Mouse (Mus musculus) intestine, embryonic 16.5 days (tissue): ENCODE results near the gene Rarg. TPM values are rescaled to one million over a fixed set of nuclear protein-coding genes. Genes with fewer than 3 reads are reported as not detected.
A peak's percentile ranks its signal among the peaks of the same experiment; 100 is the strongest.

Experiments
- ATAC-seq: fragments of 200-750 bp; cut with Nextera tagmentation; 2 replicates; pipeline ENCODE4 v1.8.0; 2017; ENCODE audit warnings: moderate TSS enrichment, moderate library complexity
- H3K27ac ChIP-seq: fragments of 300-500 bp; sonication (generic); 2 replicates; pipeline ENCODE4 v1.5.1; 2014; ENCODE audit warnings: mild to moderate bottlenecking, low read length
- H3K27me3 ChIP-seq: fragments of 300-500 bp; sonication (generic); replicated peaks from 2 replicates; pipeline ENCODE4 v1.6.1; 2014; ENCODE audit warnings: low read length, control low read depth, mixed read lengths; ENCODE audit not compliant: control insufficient read depth, insufficient read depth
- H3K36me3 ChIP-seq: fragments of 300-500 bp; sonication (generic); 2 replicates; pipeline ENCODE4 v1.6.1; 2014; ENCODE audit warnings: low read length, control low read depth; ENCODE audit not compliant: control insufficient read depth, insufficient read depth
- H3K4me1 ChIP-seq: fragments of 300-500 bp; sonication (generic); 2 replicates; pipeline ENCODE4 v1.6.1; 2014; ENCODE audit warnings: low read length, control low read depth, mixed read lengths; ENCODE audit not compliant: control insufficient read depth, insufficient read depth
- H3K4me2 ChIP-seq: fragments of 300-500 bp; sonication (generic); 2 replicates; pipeline ENCODE4 v1.6.1; 2014; ENCODE audit warnings: low read depth, low read length, control low read depth
- H3K4me3 ChIP-seq: fragments of 300-500 bp; sonication (generic); 2 replicates; pipeline ENCODE4 v1.5.1; 2014; ENCODE audit warnings: mild to moderate bottlenecking, low read length
- H3K9ac ChIP-seq: fragments of 300-500 bp; sonication (generic); 2 replicates; pipeline ENCODE4 v1.6.1; 2014; ENCODE audit warnings: low read depth, low read length
- H3K9me3 ChIP-seq: fragments of 300-500 bp; sonication (generic); 2 replicates; pipeline ENCODE4 v1.6.1; 2016; ENCODE audit warnings: low read length, control low read depth; ENCODE audit not compliant: control insufficient read depth
- WGBS: fragments of 180-500 bp; shearing (Covaris S2); extraction: QIAGEN DNeasy Blood & Tissue Kit; methylation state at CpG from one replicate; pipeline ENCODE4 v1.1.7; 2014; 5-methylcytosine and 5-hydroxymethylcytosine counted together
- polyA plus RNA-seq: library from polyadenylated mRNA; unstranded; fragments of >200 nt; fragmentation: Nextera tagmentation; extraction: Ambion mirVana; gene quantifications from 2 replicates; pipeline ENCODE4 v1.2.1, GENCODE M21; 2015

Rarg gene
- polyA plus RNA-seq, 1 experiment from 2014 or later, result 14.7 TPM

DNA sequence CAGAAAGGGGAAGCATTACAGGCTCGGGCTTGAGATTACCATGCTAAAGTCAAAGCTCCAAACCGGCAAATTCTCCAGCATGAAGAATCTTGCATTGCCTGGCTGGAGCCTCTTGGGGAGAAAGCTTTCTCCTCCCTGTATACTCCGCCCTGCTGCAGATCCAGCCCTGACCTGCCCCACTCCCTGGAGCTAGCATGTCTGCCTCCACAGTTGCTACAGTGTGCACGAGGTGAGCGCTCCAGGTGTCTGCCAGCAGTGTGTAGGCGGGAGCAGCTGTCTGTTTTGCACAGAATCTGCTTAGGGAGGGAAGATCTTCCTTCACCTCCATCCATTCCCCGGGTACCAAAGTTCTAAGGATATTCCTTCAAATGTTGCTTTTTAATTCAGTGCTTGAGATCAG is 5.3 kb upstream of the Rarg start:
- no peaks in the 10 kb centered on the region for H3K36me3 ChIP-seq
- H3K27ac ChIP-seq, result no peak overlapping the region
- no peak for ATAC-seq
- H3K9ac ChIP-seq, result no peak overlapping the region
- no peak overlapping the region for H3K4me2 ChIP-seq
- peaks cover 12% of the 10 kb centered on the region for H3K4me1 ChIP-seq
- no peak overlapping the region for H3K4me3 ChIP-seq
- WGBS, result 45% methylated on average over 7 of the region's 7 CpGs
- H3K9me3 ChIP-seq, result no peaks in the 10 kb centered on the region
- H3K27me3 ChIP-seq, result no peaks in the 10 kb centered on the region; the same call in 1 of the 2 replicates

DNA sequence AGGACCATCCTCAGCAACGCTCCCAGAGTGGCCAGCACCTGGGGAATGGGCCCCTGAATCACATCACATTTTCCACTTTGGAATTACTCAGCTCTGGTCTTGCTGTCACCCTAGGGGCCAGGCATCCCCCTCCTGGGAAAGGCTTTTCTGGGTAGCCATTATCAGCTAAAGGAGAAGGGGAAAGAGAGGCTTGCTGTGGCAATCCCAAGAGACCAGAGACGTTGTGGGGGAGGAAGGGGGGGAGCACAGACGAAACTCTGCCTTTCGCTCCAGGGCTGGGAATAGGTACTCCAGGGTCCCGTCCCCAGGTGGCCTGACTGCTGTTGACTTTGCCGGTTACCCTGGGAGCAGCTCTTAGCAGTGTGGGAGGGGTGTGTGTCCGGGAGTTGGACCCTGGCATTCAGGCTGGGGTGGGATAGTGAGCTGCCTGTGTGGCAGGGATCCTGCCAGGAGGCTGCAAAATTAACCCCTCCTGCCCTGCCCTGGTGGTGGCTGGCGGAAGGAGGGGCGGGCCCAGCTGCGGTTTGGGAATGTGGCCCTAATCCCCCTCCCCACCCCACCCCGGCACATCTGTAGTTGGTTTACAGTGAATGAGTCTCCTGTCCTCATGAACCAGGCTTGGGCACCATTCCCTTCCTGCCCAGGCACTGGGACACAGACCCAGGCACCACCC is 1.4 kb upstream of the Rarg start:
- Histone ChIP-seq H3K4me2 (no peak overlapping the region), H3K27me3 (no peaks in the 10 kb centered on the region; the same call in 1 of the 2 replicates), H3K9ac (no peak overlapping the region), H3K27ac (no peak overlapping the region), H3K4me1 (peaks cover 23% of the 10 kb centered on the region), H3K36me3 (no peaks in the 10 kb centered on the region), H3K9me3 (no peaks in the 10 kb centered on the region), H3K4me3 (no peak overlapping the region)
- WGBS, result 31% methylated on average over 11 of the region's 11 CpGs
- ATAC-seq, result no peak

DNA sequence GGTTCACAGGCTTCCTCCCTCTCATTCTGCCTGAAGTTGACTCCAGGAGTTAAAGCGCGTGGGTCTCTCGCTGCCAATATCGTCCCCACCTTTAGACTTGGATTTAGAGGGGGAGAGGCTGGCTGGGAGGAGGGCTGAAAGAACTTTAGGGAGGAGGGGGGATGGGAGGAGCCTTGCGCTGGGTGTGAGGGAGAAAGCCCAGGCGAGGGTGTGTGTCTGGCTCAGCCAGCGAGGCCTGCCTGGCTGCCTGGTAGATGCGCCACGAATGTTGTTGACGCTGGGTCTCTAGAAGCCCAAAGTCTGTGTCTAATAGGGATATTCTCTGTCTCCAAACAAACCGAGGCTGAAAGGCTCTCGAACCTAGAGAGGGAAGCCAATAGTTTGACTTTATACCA is 756 bp upstream of the Rarg start:
- peak overlapping the region; percentile 13; the same call in 1 of the 2 replicates for H3K27ac ChIP-seq
- H3K9ac ChIP-seq, result 0 out of 2 replicates have a peak overlapping the region, but pooled peaks have one; percentile 76
- peaks cover 23% of the 10 kb centered on the region for H3K4me1 ChIP-seq

DNA sequence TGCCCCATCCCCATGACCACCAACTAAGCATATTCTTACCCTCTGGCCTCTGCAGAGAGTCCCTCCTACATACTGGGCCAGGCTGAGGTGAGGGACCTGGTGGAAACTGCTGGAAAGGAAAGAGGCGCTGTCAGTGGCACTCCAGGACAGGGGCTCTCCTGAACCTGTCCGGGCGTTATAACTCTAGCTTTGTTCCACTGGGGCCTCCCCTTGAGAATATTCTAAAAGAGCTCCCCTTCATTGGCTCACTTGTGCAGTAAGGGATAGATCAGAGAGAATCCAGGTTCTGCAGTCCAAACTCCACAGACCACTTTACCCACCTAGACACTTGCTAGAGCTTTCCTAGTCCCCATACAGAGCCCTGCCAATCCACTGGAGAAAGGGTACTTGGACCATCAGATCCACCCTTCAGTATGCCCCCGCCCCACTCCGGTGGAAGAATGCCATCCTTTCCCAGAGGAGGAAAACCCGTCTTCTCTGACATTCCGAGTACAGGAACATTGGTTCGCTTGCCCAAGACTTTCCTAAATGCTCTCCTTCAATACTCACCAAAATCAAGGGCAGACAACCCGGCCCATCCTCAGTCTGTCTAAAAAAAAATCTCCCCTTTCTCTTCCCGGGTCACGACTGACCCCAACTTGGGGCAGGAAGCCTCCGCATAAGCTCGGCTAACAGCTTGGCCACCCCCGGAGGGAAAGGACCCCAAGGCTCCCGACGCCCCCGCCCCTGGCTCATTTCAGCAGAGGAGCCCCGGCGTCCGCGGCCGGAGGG is 701 bp downstream of the Rarg start:
- Histone ChIP-seq H3K4me2 (peak overlapping the region; percentile 98), H3K9me3 (no peaks in the 10 kb centered on the region), H3K27me3 (no peaks in the 10 kb centered on the region), H3K9ac (peak overlapping the region; percentile 76), H3K4me3 (peak overlapping the region; percentile 65), H3K36me3 (no peaks in the 10 kb centered on the region), H3K27ac (peak overlapping the region; percentile 19; the same call in 1 of the 2 replicates), H3K4me1 (peaks cover 23% of the 10 kb centered on the region)
- no peak; the same call in 1 of the 2 replicates for ATAC-seq
- 15% methylated on average over 22 of the region's 22 CpGs for WGBS

More for the DNA sequence above, 756 bp upstream of the Rarg start:
- no peaks in the 10 kb centered on the region for H3K9me3 ChIP-seq
- H3K27me3 ChIP-seq, result no peaks in the 10 kb centered on the region; the same call in 1 of the 2 replicates
- H3K4me2 ChIP-seq, result peak overlapping the region; percentile 98
- WGBS, result 15% methylated on average over 12 of the region's 12 CpGs
- H3K4me3 ChIP-seq, result peak overlapping the region; percentile 65
- 0 out of 2 replicates have a peak, but pooled peaks have one; percentile 42 for ATAC-seq
- H3K36me3 ChIP-seq, result no peaks in the 10 kb centered on the region

DNA sequence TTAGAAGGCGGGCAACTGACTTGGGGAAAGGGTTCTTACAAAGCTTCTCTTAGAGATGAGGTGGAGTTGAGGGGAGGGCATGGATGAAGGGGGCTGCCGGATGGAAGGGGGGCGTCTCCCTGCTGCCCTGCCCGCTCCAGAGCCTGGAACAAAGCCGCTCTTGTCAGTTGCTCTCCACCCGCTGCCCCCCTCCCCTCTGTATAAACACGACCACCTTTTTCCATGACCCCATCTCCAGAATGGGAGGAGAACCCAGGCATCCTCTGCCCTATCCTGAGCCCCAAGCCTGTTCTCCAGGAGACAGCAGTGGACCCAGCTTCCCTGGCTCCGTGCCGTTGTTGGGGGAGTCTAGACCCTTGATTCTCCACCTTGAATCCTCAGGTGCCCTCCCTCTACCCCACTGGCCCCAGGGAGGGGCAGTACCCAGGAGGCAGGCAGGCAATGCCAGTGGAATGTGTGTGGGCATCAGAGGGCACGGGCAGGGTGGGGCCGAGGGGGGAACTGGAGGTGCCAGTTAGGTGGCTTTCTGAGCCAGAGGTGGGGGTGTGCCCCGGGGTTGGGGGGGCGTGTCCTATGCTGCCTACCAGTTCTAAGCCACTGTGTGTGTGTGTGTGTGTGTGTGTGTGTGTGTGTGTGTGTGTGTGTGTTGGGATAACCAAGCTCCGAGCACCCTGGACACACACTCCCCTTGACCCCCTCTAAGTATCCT is 1.6 kb downstream of the Rarg start:
- no peaks in the 10 kb centered on the region for H3K27me3 ChIP-seq
- H3K36me3 ChIP-seq, result no peaks in the 10 kb centered on the region
- WGBS, result 45% methylated on average over 14 of the region's 14 CpGs
- no peak overlapping the region for H3K4me2 ChIP-seq
- no peak overlapping the region for H3K9ac ChIP-seq
- peaks cover 23% of the 10 kb centered on the region for H3K4me1 ChIP-seq
- H3K4me3 ChIP-seq, result no peak overlapping the region
- ATAC-seq, result no peak
- H3K27ac ChIP-seq, result no peak overlapping the region
- H3K9me3 ChIP-seq, result no peaks in the 10 kb centered on the region

DNA sequence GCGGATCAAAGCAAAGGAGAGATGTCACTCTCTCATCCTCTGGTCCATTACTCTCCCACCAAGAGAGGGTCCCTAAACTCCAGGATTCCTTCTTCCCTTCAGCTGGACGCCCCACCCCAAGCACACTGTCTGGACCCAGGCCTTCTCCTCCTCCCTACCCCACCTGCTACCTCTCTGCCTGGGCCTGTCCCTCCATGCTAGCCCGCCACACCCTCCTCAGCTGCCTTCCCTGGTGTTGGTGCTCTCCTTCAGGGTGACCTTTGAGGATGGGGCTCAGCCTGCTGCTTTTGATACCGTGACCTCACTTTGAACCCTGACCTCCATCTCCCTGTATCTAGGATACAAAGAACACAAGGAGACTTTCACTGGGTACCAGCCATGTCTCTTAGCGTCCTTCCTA is 6.8 kb downstream of the Rarg start:
- no peaks in the 10 kb centered on the region for H3K27me3 ChIP-seq
- no peak overlapping the region for H3K4me3 ChIP-seq
- H3K36me3 ChIP-seq, result no peaks in the 10 kb centered on the region
- no peak overlapping the region for H3K9ac ChIP-seq
- no peak overlapping the region for H3K4me2 ChIP-seq
- H3K4me1 ChIP-seq, result peaks cover 25% of the 10 kb centered on the region
- H3K9me3 ChIP-seq, result no peaks in the 10 kb centered on the region
- H3K27ac ChIP-seq, result no peak overlapping the region
- 68% methylated on average over 5 of the region's 5 CpGs for WGBS
- ATAC-seq, result no peak

DNA sequence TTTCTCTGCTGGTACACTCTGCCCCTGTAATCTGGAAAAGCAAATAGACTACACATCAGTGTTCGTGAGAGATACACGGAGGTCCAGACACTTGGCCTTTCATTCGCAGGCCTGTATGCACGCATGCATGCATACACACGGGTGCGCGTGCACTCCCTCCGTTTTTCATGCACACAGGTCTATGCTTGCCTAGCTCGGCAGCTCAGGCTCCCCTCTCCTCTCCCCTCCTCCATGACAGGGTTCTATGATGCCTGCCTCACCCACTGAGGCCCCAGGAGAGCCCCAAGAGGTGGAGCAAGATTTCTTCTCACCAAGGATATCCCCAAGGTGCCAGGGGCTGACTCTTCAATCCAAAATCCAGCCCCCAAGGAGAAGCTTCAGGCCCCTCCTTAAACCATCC is 7.3 kb downstream of the Rarg start:
- WGBS, result 49% methylated on average over 9 of the region's 9 CpGs

DNA sequence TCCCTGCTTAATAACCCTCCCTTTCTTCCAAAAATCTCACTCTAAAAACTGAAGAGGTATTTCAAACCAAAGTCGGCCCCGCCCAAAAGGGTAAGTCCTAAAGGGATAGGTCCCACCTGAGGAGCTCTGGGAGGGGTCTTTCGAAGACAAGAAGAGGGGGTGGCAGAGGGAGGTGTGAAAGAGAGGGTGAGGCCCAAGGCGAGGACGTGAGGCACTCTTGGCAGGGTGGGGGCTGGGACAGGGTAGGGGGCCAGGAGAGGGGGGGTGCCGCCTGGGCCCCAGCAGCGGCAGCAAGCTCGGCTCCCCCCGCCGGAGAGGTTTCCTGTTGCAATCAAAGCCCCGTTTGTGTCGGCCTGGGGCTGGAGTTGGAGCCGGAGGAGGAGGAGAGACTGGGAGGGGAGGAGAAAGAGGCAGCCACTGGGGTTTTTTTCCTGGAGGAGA is 8.0 kb downstream of the Rarg start:
- no peaks in the 10 kb centered on the region for H3K36me3 ChIP-seq
- peaks cover 33% of the 10 kb centered on the region for H3K4me1 ChIP-seq
- ATAC-seq, result no peak
- peak overlapping the region; percentile 8 for H3K4me3 ChIP-seq
- 6% methylated on average over 13 of the region's 13 CpGs for WGBS
- H3K9me3 ChIP-seq, result no peaks in the 10 kb centered on the region
- peak overlapping the region; percentile 45 for H3K4me2 ChIP-seq
- H3K9ac ChIP-seq, result peak overlapping the region; percentile 38; the same call in 1 of the 2 replicates
- H3K27ac ChIP-seq, result peak overlapping the region; percentile 68
- H3K27me3 ChIP-seq, result no peaks in the 10 kb centered on the region

More for the DNA sequence above, 7.3 kb downstream of the Rarg start:
- Histone ChIP-seq H3K4me2 (0 out of 2 replicates have a peak overlapping the region, but pooled peaks have one; percentile 45), H3K4me1 (peaks cover 30% of the 10 kb centered on the region), H3K4me3 (no peak overlapping the region), H3K9ac (0 out of 2 replicates have a peak overlapping the region, but pooled peaks have one; percentile 38), H3K27ac (peak overlapping the region; percentile 68), H3K9me3 (no peaks in the 10 kb centered on the region), H3K27me3 (no peaks in the 10 kb centered on the region), H3K36me3 (no peaks in the 10 kb centered on the region)
- ATAC-seq, result no peak

DNA sequence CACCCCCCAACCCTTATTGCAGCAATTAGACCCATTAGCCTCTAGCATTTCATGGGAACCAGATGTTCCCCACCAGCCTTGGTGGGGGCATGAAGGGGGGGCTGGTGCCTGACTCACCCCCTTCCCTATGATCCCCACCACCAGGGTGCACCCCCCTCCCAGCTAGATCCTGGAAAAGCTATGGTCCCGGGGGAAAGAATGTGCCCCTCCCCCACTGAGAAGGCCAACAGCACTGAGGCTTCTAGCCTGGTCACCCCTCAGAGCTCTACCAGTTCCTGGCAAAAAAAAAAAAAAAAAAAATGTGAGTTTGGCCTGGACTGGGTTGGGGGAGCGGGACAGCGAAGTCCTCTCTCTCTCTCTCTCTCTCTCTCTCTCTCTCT is 8.5 kb downstream of the Rarg start:
- WGBS, result 24% methylated on average over 3 of the region's 3 CpGs
- H3K9me3 ChIP-seq, result no peaks in the 10 kb centered on the region
- no peaks in the 10 kb centered on the region for H3K27me3 ChIP-seq
- no peak overlapping the region for H3K9ac ChIP-seq
- no peak for ATAC-seq
- peak overlapping the region; percentile 68 for H3K27ac ChIP-seq
- no peak overlapping the region for H3K4me3 ChIP-seq
- no peaks in the 10 kb centered on the region for H3K36me3 ChIP-seq
- H3K4me1 ChIP-seq, result peaks cover 38% of the 10 kb centered on the region
- peak overlapping the region; percentile 96; the same call in 1 of the 2 replicates for H3K4me2 ChIP-seq
